Mouse (Mus musculus): ENCODE data around the gene Rxfp4. TPM values are rescaled to one million over a fixed set of nuclear protein-coding genes. Genes with fewer than 3 reads are reported as not detected.

The Rxfp4 gene
- polyA plus RNA-seq, 1 experiment from 2014 or later, result not detected

DNA sequence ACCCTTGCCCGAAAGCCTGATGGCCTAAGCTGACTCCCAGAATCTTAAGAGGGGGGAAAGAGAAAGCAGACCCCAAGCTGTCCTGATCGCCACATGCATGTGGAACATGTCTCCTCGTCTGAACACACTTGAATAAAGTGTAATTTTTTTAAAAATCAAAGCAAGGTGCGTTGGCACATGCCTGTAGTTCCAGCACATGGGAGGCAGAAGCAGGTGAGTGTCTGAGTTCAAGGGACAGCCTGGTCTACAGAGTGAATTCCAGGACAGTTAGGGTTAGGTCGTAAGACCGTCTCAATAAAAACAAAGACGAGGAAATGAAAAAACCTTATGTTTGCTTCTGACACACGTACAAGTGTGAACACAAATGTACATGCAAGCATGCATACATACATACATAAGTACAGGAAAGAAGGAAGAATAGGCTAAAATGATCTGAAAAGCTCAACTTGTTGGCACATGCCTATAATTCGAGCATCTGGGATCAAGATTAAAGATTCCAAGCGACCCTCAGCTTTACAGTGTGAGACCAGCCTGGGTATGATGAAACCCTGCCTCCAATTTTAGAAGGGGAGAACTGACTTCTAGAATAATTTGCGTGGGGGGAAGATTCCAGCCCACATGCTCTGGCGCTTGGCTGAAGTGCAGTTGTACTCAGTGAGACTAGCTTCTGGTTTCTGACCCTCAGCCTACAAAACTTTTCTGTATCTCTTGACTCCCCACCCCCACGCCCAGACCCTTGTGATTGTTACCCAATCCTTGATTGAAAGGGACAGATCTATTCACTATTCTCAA, 2.0 kb downstream of the Rxfp4 start:
- H3K4me1 ChIP-seq (replicated peaks), result peaks cover 30% of the 10 kb centered on the region
- no peak overlapping the region for H3K27ac ChIP-seq
- no peak overlapping the region for H3K4me3 ChIP-seq
- WGBS, result 66% methylated on average over 13 of the region's 13 CpGs
- no peak for ATAC-seq (replicated peaks; ENCODE audit: insufficient number of reproducible peaks, insufficient read depth, low FRiP score, low read depth)
- peaks cover 24% of the 10 kb centered on the region for H3K36me3 ChIP-seq
- H3K9ac ChIP-seq, result no peak overlapping the region
- H3K9me3 ChIP-seq (replicated peaks), result no peaks in the 10 kb centered on the region
- no peak overlapping the region for H3K4me2 ChIP-seq
- no peaks in the 10 kb centered on the region for H3K27me3 ChIP-seq

DNA sequence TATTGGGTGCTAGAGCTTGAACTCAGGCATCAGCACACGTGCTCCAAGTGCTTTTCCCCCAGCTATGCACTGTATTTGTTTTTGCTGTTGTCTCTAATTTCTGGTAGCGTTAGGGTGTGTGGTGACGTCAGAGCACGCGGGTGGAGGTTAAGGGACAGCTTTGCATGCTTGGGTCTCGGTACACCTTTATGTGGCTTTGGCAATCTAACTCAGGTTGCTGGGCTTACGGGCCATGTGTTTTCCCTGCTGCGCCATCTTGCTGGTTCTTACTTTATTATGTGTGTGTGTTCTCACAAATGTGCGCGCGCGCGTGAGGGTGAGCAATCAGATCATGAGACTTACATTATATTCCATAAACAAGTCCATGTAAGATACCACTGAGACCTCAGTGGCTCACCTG, 3.0 kb downstream of the Rxfp4 start:
- Histone ChIP-seq H3K4me1 (replicated peaks) (peaks cover 26% of the 10 kb centered on the region), H3K4me2 (no peak overlapping the region), H3K27ac (no peak overlapping the region), H3K4me3 (no peak overlapping the region), H3K9me3 (replicated peaks) (no peaks in the 10 kb centered on the region), H3K27me3 (no peaks in the 10 kb centered on the region), H3K9ac (no peak overlapping the region), H3K36me3 (peaks cover 32% of the 10 kb centered on the region)
- no peak for ATAC-seq (replicated peaks; ENCODE audit: insufficient number of reproducible peaks, insufficient read depth, low FRiP score, low read depth)
- WGBS, result 94% methylated on average over 13 of the region's 13 CpGs

DNA sequence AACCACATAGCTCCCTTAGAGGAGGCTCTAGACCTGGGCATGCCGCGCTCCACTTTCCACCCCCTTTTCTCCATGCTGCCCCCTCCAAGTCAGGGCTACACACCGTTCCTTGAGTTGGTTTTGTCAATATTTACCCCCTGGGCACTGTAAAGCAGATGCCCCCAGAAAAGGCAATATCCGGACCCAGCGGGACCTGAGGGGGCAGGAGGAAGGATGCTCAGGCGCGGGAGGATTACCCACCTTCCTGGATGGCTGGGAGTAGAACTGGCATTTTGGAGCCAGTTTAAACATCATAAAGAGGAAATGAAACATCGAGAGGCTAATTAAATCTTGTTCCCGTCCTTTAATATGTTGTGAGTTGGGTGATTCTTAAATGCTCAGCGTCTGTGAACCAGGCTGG, 3.8 kb downstream of the Rxfp4 start:
- H3K4me1 ChIP-seq (replicated peaks), result peaks cover 18% of the 10 kb centered on the region
- H3K27ac ChIP-seq, result no peak overlapping the region
- H3K36me3 ChIP-seq, result peaks cover 40% of the 10 kb centered on the region
- no peak for ATAC-seq (replicated peaks; ENCODE audit: insufficient number of reproducible peaks, insufficient read depth, low FRiP score, low read depth)
- no peak overlapping the region for H3K4me2 ChIP-seq
- no peaks in the 10 kb centered on the region for H3K9me3 ChIP-seq (replicated peaks)
- 80% methylated on average over 10 of the region's 10 CpGs for WGBS
- H3K9ac ChIP-seq, result no peak overlapping the region
- no peaks in the 10 kb centered on the region for H3K27me3 ChIP-seq
- no peak overlapping the region for H3K4me3 ChIP-seq

DNA sequence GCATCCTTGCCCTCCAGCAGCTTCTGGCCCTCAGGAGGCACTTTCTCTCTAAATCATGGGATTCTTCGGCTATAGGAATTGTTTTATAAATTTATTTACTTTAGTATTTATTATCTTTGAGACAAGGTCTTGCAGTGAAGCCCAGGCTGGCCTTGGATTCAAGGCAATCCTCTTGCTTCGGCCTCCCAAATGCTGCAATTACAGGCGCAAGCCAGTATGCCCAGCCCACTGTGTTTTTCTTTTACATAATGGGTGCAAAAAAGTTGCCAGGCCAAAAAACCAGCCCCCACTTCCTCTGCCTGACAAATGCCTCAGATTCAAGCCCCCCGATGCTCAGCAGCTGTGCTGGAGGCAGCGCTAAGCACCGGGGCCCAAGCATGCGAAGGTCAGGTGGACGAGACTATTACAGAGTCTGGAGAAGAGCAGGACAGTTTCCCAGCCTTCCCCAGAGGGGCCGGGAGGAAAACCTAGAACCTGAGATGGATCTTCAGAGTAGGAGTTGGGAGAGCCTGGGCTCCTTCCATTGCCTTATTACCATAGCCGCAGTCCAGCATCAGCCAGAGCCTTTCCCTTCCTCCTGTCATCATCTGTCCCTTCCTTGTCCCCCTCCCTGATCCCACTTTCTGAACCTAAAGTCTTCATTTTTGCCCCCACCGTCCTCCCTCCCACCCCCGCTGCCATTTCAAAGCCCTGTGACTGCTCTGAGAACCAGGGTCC, 4.3 kb downstream of the Rxfp4 start:
- Histone ChIP-seq H3K4me1 (replicated peaks) (peaks cover 13% of the 10 kb centered on the region), H3K27ac (no peak overlapping the region), H3K9ac (no peak overlapping the region), H3K4me3 (no peak overlapping the region), H3K36me3 (peaks cover 46% of the 10 kb centered on the region), H3K4me2 (no peak overlapping the region), H3K9me3 (replicated peaks) (no peaks in the 10 kb centered on the region), H3K27me3 (no peaks in the 10 kb centered on the region)
- ATAC-seq (replicated peaks; ENCODE audit: insufficient number of reproducible peaks, insufficient read depth, low FRiP score, low read depth), result no peak
- WGBS, result 84% methylated on average over 12 of the region's 12 CpGs

DNA sequence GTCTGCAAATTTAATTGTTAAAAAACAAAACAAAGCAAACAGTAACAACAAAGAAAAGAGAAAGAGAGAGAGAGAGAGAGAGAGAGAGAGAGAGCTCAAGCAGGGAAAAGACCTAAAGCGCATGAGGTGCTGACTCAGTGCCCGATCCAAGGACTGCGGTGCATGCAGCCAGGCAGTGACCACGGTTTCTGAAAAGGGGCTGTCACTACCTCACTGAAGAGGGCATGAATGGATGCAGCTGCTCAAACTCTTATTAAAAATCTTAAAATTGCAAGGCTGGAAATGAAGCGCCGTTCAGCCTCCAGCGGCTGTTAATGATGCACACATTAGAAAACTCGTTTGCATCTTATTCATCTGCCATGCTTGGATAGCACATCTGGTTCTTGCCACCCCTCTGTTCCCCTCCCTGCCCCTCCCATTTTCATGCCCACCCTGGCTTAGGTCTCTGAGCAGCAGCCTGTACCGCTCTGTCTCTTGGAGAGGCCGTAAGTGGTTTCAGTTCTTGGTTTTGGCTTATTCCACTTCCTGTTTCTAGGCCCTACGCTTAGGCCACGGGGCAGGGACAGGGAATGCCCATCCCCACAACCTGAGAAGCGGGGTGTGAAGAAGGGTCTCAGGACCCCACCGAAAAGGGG, 5.0 kb downstream of the Rxfp4 start:
- 86% methylated on average over 14 of the region's 14 CpGs for WGBS
- peaks cover 53% of the 10 kb centered on the region for H3K36me3 ChIP-seq
- no peak for ATAC-seq (replicated peaks; ENCODE audit: insufficient number of reproducible peaks, insufficient read depth, low FRiP score, low read depth)

DNA sequence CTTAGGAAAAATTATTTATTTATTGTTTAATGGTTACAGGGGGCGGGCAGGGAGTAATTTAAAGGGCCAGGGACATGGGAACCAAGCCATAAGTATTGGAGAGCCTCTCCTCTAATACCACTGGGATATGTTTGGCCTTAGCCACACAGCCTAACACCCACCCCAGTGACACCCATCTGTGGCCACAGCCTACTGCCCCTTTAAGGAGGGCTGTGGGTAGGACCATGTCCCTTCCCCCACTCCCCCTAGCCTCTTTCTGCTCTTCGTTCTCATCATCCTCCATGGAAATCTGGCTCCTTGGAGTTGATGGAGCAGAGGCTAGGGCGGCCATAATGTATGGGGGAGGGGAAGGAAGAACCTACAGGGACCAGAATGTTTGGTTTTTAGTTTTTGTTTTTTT, 5.9 kb downstream of the Rxfp4 start:
- Histone ChIP-seq H3K9me3 (replicated peaks) (no peaks in the 10 kb centered on the region), H3K27me3 (no peaks in the 10 kb centered on the region), H3K27ac (no peak overlapping the region), H3K4me3 (no peak overlapping the region), H3K9ac (no peak overlapping the region), H3K4me2 (no peak overlapping the region), H3K36me3 (peaks cover 61% of the 10 kb centered on the region), H3K4me1 (replicated peaks) (peaks cover 6% of the 10 kb centered on the region; the same call in 1 of the 2 replicates)
- 0 out of 2 replicates have a peak, but pooled peaks have one; percentile 21 for ATAC-seq (replicated peaks; ENCODE audit: insufficient number of reproducible peaks, insufficient read depth, low FRiP score, low read depth)
- 86% methylated on average over 3 of the region's 3 CpGs for WGBS

More for the DNA sequence above, 5.0 kb downstream of the Rxfp4 start:
- Histone ChIP-seq H3K4me1 (replicated peaks) (peaks cover 6% of the 10 kb centered on the region; the same call in 1 of the 2 replicates), H3K27me3 (no peaks in the 10 kb centered on the region), H3K9me3 (replicated peaks) (no peaks in the 10 kb centered on the region), H3K4me3 (no peak overlapping the region), H3K27ac (no peak overlapping the region), H3K4me2 (no peak overlapping the region), H3K9ac (no peak overlapping the region)

DNA sequence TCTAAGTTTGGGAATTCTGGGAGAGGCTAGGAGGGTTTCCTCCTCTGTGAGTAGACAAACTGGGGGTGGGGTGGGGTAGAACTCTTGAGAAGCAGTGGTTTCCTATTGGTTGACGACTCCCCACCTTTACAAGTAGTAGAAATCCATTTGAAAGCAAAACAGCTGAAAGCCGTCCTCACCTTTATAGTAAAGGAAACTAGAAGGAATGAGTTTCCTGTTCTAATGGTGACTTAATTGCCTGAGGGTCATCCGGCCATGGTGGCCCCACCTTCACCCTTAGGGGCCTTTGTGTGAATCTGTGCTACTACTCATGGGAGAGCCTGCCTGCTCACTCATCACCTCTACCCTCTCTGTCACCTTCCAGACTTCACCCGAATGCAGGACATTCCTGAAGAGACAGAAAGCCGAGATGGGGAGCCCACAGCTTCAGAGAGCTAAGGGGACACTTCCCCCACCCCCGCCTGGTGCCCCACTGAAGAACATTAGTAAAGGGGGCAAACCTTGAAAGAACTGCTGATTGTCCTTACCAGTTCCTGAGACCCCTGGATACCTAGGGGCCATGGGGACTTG, 6.4 kb downstream of the Rxfp4 start:
- peaks cover 6% of the 10 kb centered on the region; the same call in 1 of the 2 replicates for H3K4me1 ChIP-seq (replicated peaks)
- H3K36me3 ChIP-seq, result peaks cover 67% of the 10 kb centered on the region
- no peaks in the 10 kb centered on the region for H3K9me3 ChIP-seq (replicated peaks)
- no peaks in the 10 kb centered on the region for H3K27me3 ChIP-seq
- no peak overlapping the region for H3K4me2 ChIP-seq
- 55% methylated on average over 6 of the region's 6 CpGs for WGBS
- no peak for ATAC-seq (replicated peaks; ENCODE audit: insufficient number of reproducible peaks, insufficient read depth, low FRiP score, low read depth)
- no peak overlapping the region for H3K9ac ChIP-seq
- H3K4me3 ChIP-seq, result no peak overlapping the region
- H3K27ac ChIP-seq, result no peak overlapping the region

DNA sequence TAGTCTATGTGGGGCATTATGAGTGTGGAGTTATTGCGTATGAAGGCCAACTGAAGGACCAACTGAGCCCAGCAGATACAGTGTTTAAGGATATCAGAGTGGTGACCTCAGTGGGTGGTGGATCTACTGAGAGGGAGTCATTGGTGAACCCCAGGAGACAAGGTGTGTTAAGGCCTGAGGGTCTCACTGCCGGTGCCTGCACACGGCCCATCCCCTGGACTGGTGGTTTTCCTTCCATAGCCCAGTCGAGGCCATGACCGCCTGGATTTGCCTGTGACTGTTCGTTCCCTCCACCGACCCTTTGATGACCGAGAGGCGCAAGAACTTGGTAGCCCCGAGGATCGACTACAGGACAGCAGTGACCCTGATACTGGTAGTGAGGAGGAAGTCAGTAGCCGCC, 7.0 kb downstream of the Rxfp4 start:
- H3K9ac ChIP-seq, result no peak overlapping the region
- no peak overlapping the region for H3K27ac ChIP-seq
- 90% methylated on average over 12 of the region's 12 CpGs for whole genome bisulfite sequencing
- no peak overlapping the region for H3K4me3 ChIP-seq
- no peak overlapping the region for H3K4me2 ChIP-seq
- H3K4me1 ChIP-seq (replicated peaks), result 0 out of 2 replicates have a peak, but pooled peaks cover under 1% of the 10 kb centered on the region
- no peak for ATAC-seq (replicated peaks; ENCODE audit: insufficient number of reproducible peaks, insufficient read depth, low FRiP score, low read depth)
- peaks cover 70% of the 10 kb centered on the region for H3K36me3 ChIP-seq
- H3K27me3 ChIP-seq, result no peaks in the 10 kb centered on the region
- no peaks in the 10 kb centered on the region for H3K9me3 ChIP-seq (replicated peaks)

DNA sequence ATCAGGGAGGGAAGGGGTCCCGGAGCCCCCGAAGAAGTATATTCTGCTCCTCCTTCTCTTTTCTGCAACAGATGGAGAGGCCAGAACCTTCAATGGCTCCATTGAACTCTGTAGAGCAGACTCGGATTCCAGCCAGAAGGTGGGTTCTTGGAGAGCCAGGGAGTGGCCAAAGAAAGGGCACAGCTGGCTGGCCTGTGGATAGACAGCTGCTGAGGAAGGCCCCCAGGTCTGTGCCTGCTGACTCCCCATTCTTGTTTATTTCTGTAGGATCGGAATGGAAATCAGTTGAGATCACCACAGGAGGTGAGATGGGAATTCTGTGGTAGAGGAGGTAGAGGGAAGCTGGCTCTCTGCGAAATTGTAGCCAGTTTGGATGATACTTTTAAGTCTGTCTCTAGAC, 9.9 kb downstream of the Rxfp4 start:
- no peaks in the 10 kb centered on the region for H3K9me3 ChIP-seq (replicated peaks)

DNA sequence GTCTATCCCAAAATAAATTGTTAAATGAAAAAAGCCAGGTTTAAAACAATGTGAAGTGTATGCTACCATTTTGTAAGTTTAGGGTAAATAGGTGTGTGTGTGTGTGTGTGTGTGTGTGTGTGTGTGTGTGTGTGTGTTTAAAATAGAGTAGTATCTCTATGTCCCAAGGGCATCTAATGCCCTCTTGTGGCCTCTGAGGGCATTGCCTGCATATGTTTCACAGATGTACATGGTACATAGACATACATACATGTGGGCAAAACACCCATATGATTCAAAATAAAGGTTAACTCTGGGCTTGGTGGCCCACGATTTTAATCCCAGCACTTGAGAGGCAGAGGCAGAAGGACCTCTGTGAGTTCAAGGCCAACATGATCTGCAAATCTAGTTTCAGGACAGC, 12.3 kb downstream of the Rxfp4 start:
- no peak overlapping the region for H3K9ac ChIP-seq
- H3K27ac ChIP-seq, result no peak overlapping the region
- peaks cover 14% of the 10 kb centered on the region for H3K4me1 ChIP-seq (replicated peaks)
- H3K4me2 ChIP-seq, result no peak overlapping the region
- 70% methylated on average over 1 of the region's 1 CpGs for WGBS
- no peaks in the 10 kb centered on the region for H3K27me3 ChIP-seq
- peaks cover 88% of the 10 kb centered on the region for H3K36me3 ChIP-seq
- no peaks in the 10 kb centered on the region for H3K9me3 ChIP-seq (replicated peaks)
- no peak overlapping the region for H3K4me3 ChIP-seq
- no peak for ATAC-seq (replicated peaks; ENCODE audit: insufficient number of reproducible peaks, insufficient read depth, low FRiP score, low read depth)

More for the DNA sequence above, 9.9 kb downstream of the Rxfp4 start:
- Histone ChIP-seq H3K4me2 (no peak overlapping the region), H3K27me3 (no peaks in the 10 kb centered on the region), H3K27ac (no peak overlapping the region), H3K9ac (no peak overlapping the region), H3K4me3 (no peak overlapping the region), H3K36me3 (peaks cover 91% of the 10 kb centered on the region), H3K4me1 (replicated peaks) (no peaks in the 10 kb centered on the region)
- no peak for ATAC-seq (replicated peaks; ENCODE audit: insufficient number of reproducible peaks, insufficient read depth, low FRiP score, low read depth)
- 90% methylated on average over 5 of the region's 5 CpGs for WGBS

DNA sequence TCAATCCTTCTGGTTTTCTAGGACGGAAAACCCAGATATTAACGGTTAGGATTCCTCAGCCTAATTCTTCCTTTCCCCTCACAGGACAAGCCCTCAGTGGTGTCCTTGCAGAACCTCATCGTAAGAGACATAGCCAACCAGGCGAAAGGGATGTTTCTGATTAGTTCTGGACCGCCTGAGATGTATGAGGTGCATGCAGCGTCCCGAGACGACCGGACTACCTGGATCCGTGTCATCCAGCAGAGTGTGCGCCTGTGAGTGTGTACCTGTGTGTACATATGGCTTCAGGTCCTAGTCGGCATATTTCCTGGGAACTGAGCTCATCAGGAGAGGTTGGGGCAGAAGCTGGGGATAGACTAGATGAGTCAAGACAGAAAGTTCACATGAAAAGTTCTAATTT, 13.7 kb downstream of the Rxfp4 start:
- ATAC-seq (replicated peaks; ENCODE audit: insufficient number of reproducible peaks, insufficient read depth, low FRiP score, low read depth), result no peak
- Histone ChIP-seq H3K9me3 (replicated peaks) (no peaks in the 10 kb centered on the region), H3K36me3 (peaks cover 89% of the 10 kb centered on the region), H3K4me3 (no peak overlapping the region), H3K4me1 (replicated peaks) (peaks cover 22% of the 10 kb centered on the region), H3K27ac (no peak overlapping the region), H3K9ac (no peak overlapping the region), H3K27me3 (no peaks in the 10 kb centered on the region), H3K4me2 (no peak overlapping the region)
- 94% methylated on average over 12 of the region's 12 CpGs for WGBS

Data from heart, embryonic 15.5 days (tissue).